Mouse (Mus musculus) cerebellum, adult 11 months (tissue): ENCODE measurements around the gene Jmjd8.

Experiments
- DNase-seq: peaks from one replicate; pipeline ENCODE4 v3.0.0; 2022

Jmjd8 gene

GRCm38 (mm10) chr17:25879750-25880149, 51.1 kb downstream of the Jmjd8 start:
- no peak for DNase-seq

GRCm38 (mm10) chr17:25880196-25880910, 51.7 kb downstream of the Jmjd8 start, which contains the start of gene Wfikkn1:
TSS of gene Wfikkn1 (minus strand) at chr17:25880858.
- no peak for DNase-seq

- no peak for DNase-seq
These were observed 52.4 kb downstream of the Jmjd8 start for GRCm38 (mm10) chr17:25880913-25881641.
